7 mouse cellular contexts compared by ENCODE assay signal in genomic region chr13:44869418-44870119, GRCm38 (mm10).
DNase-seq lines count a peak whose midpoint lies in the region; ATAC-seq and TF ChIP-seq lines count a peak whose summit lies in the region.
"Not testable (repeated sequence)": the region's sequence is repeated elsewhere in the genome, so short reads cannot be mapped to it uniquely, and the experiment has no call there.

No protein-coding gene starts in this region.

- not testable (repeated sequence) for TF ChIP-seq EP300 in heart, adult 2 months (IDR thresholded peaks at IDR 0.05; ENCODE audit: insufficient read depth, low read depth, low read length)

- not testable (repeated sequence) for TF ChIP-seq CTCF in heart, adult 2 months (IDR thresholded peaks at IDR 0.05)

- TF ChIP-seq POLR2A in heart, adult 2 months (IDR thresholded peaks at IDR 0.05; ENCODE audit: insufficient read depth, low read depth, low read length): not testable (repeated sequence)

- H3K27ac ChIP-seq in embryonic facial prominence, embryonic 11.5 days (replicated peaks; ENCODE audit: low read depth, low read length); heart, adult 2 months; midbrain, embryonic 12.5 days (replicated peaks): not testable (repeated sequence)

- H3K4me2 ChIP-seq in embryonic facial prominence, embryonic 11.5 days (ENCODE audit: low read depth, low read length); midbrain, embryonic 12.5 days (replicated peaks): not testable (repeated sequence)

- not testable (repeated sequence) for H3K27me3 ChIP-seq in embryonic facial prominence, embryonic 11.5 days (ENCODE audit: control insufficient read depth, insufficient read depth, low read length); heart, adult 2 months (ENCODE audit: control insufficient read depth, insufficient read depth, low read length); midbrain, embryonic 12.5 days

- intact Hi-C loops in heart, adult 2 months (cut with DNase I); left cerebral cortex, postnatal 4 days (cut with DNase I): not testable (repeated sequence)

- H3K9me3 ChIP-seq in embryonic facial prominence, embryonic 11.5 days (replicated peaks; ENCODE audit: control insufficient read depth, low read length); midbrain, embryonic 12.5 days: not testable (repeated sequence)

- not testable (repeated sequence) for H3K36me3 ChIP-seq in embryonic facial prominence, embryonic 11.5 days (replicated peaks; ENCODE audit: control insufficient read depth, insufficient read depth, low read depth, low read length); midbrain, embryonic 12.5 days
- peaks cover 14% of the 10 kb centered on the region for H3K36me3 ChIP-seq in heart, adult 2 months (ENCODE audit: control insufficient read depth, insufficient read depth, low read length)

- H3K4me1 ChIP-seq in embryonic facial prominence, embryonic 11.5 days (ENCODE audit: control insufficient read depth, insufficient read depth, low read length); heart, adult 2 months (ENCODE audit: control insufficient read depth, insufficient read depth, low read length): not testable (repeated sequence)
- peaks cover 22% of the 10 kb centered on the region for H3K4me1 ChIP-seq in midbrain, embryonic 12.5 days

- ATAC-seq in embryonic facial prominence, embryonic 11.5 days (replicated peaks; ENCODE audit: insufficient number of reproducible peaks, low FRiP score, low TSS enrichment, low read depth): peak; percentile 100
- peak; percentile 100 for ATAC-seq in midbrain, embryonic 12.5 days (ENCODE audit: low FRiP score, low read depth)

- DNase-seq in adrenal gland, adult 2 months: peak; percentile 94
- peak; percentile 100 for DNase-seq in embryonic facial prominence, embryonic 11.5 days (ENCODE audit: low spot score)
- peak; percentile 91 to 100 for DNase-seq in heart, adult 2 months
- DNase-seq in kidney, adult 18-20 months: peak; percentile 99
- DNase-seq in left cerebral cortex, postnatal 4 days: peak; percentile 97
- DNase-seq in right cerebral cortex, postnatal 4 days: peak; percentile 100

- not testable (repeated sequence) for H3K9ac ChIP-seq in embryonic facial prominence, embryonic 11.5 days (replicated peaks; ENCODE audit: low read length); heart, adult 2 months (ENCODE audit: low read depth, low read length); midbrain, embryonic 12.5 days (replicated peaks)

- WGBS in embryonic facial prominence, embryonic 11.5 days: 70% methylated on average over 47 of the region's 47 CpGs
- 78% methylated on average over 47 of the region's 47 CpGs for whole genome bisulfite sequencing in heart, adult 2 months
- 76% methylated on average over 47 of the region's 47 CpGs for whole genome bisulfite sequencing in midbrain, embryonic 12.5 days

- H3K4me3 ChIP-seq in embryonic facial prominence, embryonic 11.5 days (ENCODE audit: low read depth, low read length); heart, adult 2 months; midbrain, embryonic 12.5 days: not testable (repeated sequence)

- not testable (repeated sequence) for H3K79me2 ChIP-seq in heart, adult 2 months (replicated peaks; ENCODE audit: control insufficient read depth, insufficient read depth, low read length)
